Mouse (Mus musculus): ENCODE results near the gene 1700016H13Rik. TPM values are rescaled to one million over a fixed set of nuclear protein-coding genes. Genes with fewer than 3 reads are reported as not detected.

1700016H13Rik gene
- total and polyA plus RNA-seq, 3 experiments = 0.23 to 0.40 TPM; not detected in 1

DNA sequence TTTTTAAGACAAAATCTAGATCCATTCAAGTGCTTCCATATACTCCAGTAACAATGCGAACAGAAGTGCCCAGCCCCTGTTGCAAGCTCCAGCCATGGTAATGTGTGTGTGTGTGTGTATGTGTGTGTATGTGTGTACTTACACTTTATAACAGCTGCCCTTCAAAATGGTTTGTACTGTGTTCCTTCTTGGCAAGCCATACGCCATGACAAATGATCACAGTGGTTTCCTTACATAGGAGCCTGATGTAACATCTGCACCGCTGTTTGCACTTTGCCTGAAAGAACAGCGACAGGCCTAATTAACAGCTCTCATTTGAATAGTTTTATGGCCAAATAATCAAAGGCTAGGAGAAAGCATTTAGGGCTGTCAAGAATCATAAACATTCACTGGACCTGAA is 1.0 kb downstream of the 1700016H13Rik start:
- H3K4me1 ChIP-seq (ENCODE audit: control insufficient read depth in 1 of 2, insufficient read depth in 2 of 2, low read length in 2 of 2) = no peaks in the 10 kb centered on the region
- peak; percentile 18 for DNase-seq (ENCODE audit: low read depth, low spot score)
- no peak overlapping the region for H3K9ac ChIP-seq (ENCODE audit: control insufficient read depth, low read depth, low read length, poor library complexity, severe bottlenecking)
- H3K9me3 ChIP-seq (replicated peaks; ENCODE audit: insufficient read depth, low read length) = no peaks in the 10 kb centered on the region
- no peak overlapping the region for H3K27ac ChIP-seq (ENCODE audit: control insufficient read depth, low read depth, low read length)
- TF ChIP-seq TAL1 (IDR thresholded peaks at IDR 0.05; ENCODE audit: low read length) (no peak), POLR2A (IDR thresholded peaks at IDR 0.05; ENCODE audit: control insufficient read depth in 1 of 2, insufficient read depth in 1 of 2, low read depth in 1 of 2, low read length in 2 of 2, poor library complexity in 1 of 2) (no peak), ELF1 (IDR thresholded peaks at IDR 0.05; ENCODE audit: low read depth, low read length) (no peak), GATA1 (IDR thresholded peaks at IDR 0.05; ENCODE audit: low read depth, low read length) (no peak), MYC (IDR thresholded peaks at IDR 0.05; ENCODE audit: low read depth, low read length) (no peak), NRF1 (IDR thresholded peaks at IDR 0.05; ENCODE audit: insufficient read depth, low read depth, low read length, poor library complexity, severe bottlenecking) (no peak), NELFE (IDR thresholded peaks at IDR 0.05; ENCODE audit: low read depth, low read length) (no peak), TBP (IDR thresholded peaks at IDR 0.05; ENCODE audit: low read depth, low read length) (no peak)
- H3K79me2 ChIP-seq (ENCODE audit: control insufficient read depth, insufficient read depth, low read length, poor library complexity) = no peaks in the 10 kb centered on the region
- peak overlapping the region in 1 of 2 experiments; percentile 15; a peak in 1 of 4 replicates for H3K4me3 ChIP-seq (ENCODE audit: control insufficient read depth in 1 of 2, insufficient read depth in 1 of 2, low read depth in 2 of 2, low read length in 2 of 2)
- H3K36me3 ChIP-seq (ENCODE audit: control insufficient read depth in 1 of 2, insufficient read depth in 2 of 2, low read length in 2 of 2) = no peaks in the 10 kb centered on the region
- H3K27me3 ChIP-seq (ENCODE audit: control insufficient read depth in 1 of 2, insufficient read depth in 2 of 2, low read length in 2 of 2) = no peaks in the 10 kb centered on the region

DNA sequence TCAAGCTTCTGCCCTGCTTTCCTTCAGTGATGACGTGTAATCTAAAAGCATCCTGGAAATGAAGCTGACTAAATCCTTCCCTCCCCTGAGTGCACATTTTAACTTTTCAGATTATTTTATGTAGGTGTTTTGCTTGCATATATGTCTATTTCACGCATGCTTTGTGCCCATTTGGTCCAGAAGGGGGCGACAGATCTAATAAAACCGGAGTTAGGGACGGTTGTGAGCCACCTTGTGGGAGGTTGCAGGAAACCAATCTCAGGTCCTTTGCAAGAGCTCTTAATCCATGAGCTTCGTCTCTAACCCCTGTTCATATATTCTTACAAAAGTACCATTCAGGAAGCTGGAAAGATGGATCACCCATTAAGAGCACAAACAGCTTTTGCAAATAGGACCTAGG is 1.6 kb downstream of the 1700016H13Rik start:
- H3K36me3 ChIP-seq (ENCODE audit: control insufficient read depth in 1 of 2, insufficient read depth in 2 of 2, low read length in 2 of 2) = no peaks in the 10 kb centered on the region
- peak; percentile 87 for DNase-seq (ENCODE audit: low read depth, low spot score)
- no peaks in the 10 kb centered on the region for H3K9me3 ChIP-seq (replicated peaks; ENCODE audit: insufficient read depth, low read length)
- H3K4me1 ChIP-seq (ENCODE audit: control insufficient read depth in 1 of 2, insufficient read depth in 2 of 2, low read length in 2 of 2) = no peaks in the 10 kb centered on the region
- no peaks in the 10 kb centered on the region for H3K79me2 ChIP-seq (ENCODE audit: control insufficient read depth, insufficient read depth, low read length, poor library complexity)
- no peak overlapping the region for H3K9ac ChIP-seq (ENCODE audit: control insufficient read depth, low read depth, low read length, poor library complexity, severe bottlenecking)
- H3K27me3 ChIP-seq (ENCODE audit: control insufficient read depth in 1 of 2, insufficient read depth in 2 of 2, low read length in 2 of 2) = no peaks in the 10 kb centered on the region
- no peak overlapping the region for H3K4me3 ChIP-seq (ENCODE audit: control insufficient read depth in 1 of 2, insufficient read depth in 1 of 2, low read depth in 2 of 2, low read length in 2 of 2)
- no peak overlapping the region for H3K27ac ChIP-seq (ENCODE audit: control insufficient read depth, low read depth, low read length)
- no peak for TF ChIP-seq MYB (IDR thresholded peaks at IDR 0.05; ENCODE audit: low read depth, low read length)
- no peak for TF ChIP-seq CHD1 (IDR thresholded peaks at IDR 0.05; ENCODE audit: low read depth, low read length)
- no peak for TF ChIP-seq USF2 (IDR thresholded peaks at IDR 0.05; ENCODE audit: borderline replicate concordance in 1 of 2, insufficient read depth in 1 of 2, low read depth in 1 of 2, low read length in 2 of 2)
- no peak for TF ChIP-seq MEF2A (IDR thresholded peaks at IDR 0.05; ENCODE audit: extremely low read depth, insufficient replicate concordance, low read depth, low read length, poor library complexity, severe bottlenecking)
- no peak for TF ChIP-seq MAZ (IDR thresholded peaks at IDR 0.05; ENCODE audit: low read depth, low read length)
- no peak for TF ChIP-seq CHD2 (IDR thresholded peaks at IDR 0.05; ENCODE audit: low read length)
- no peak for TF ChIP-seq ZMIZ1 (IDR thresholded peaks at IDR 0.05; ENCODE audit: low read depth, low read length)
- peak; percentile 66 for TF ChIP-seq RAD21 (IDR thresholded peaks at IDR 0.05; ENCODE audit: low read depth, low read length)
- TF ChIP-seq CTCF (IDR thresholded peaks at IDR 0.05 in 2 of 3, conservative IDR thresholded peaks at IDR 0.05 in 1 of 3; ENCODE audit: control insufficient read depth in 1 of 3, insufficient read depth in 1 of 3, low read depth in 2 of 3, low read length in 3 of 3, poor library complexity in 1 of 3, severe bottlenecking in 1 of 3) = peak in 2 of 3 experiments; percentile 58 to 81
- TF ChIP-seq KAT2A (conservative IDR thresholded peaks at IDR 0.05; ENCODE audit: low read depth, low read length) = no peak
- TF ChIP-seq ETS1 (IDR thresholded peaks at IDR 0.05; ENCODE audit: low read depth, low read length) = no peak
- no peak for TF ChIP-seq MAFK (IDR thresholded peaks at IDR 0.05; ENCODE audit: borderline replicate concordance, low read depth, low read length)
- TF ChIP-seq TCF12 (IDR thresholded peaks at IDR 0.05; ENCODE audit: low read depth, low read length) = no peak
- 0 out of 2 replicates have a peak, but pooled peaks have one; percentile 23 for TF ChIP-seq JUND (IDR thresholded peaks at IDR 0.05; ENCODE audit: low read depth, low read length)
- no peak for TF ChIP-seq POLR2AphosphoS5 (IDR thresholded peaks at IDR 0.05; ENCODE audit: borderline replicate concordance, low read depth, low read length)
- no peak for TF ChIP-seq NELFE (IDR thresholded peaks at IDR 0.05; ENCODE audit: low read depth, low read length)
- no peak for TF ChIP-seq ZKSCAN1 (IDR thresholded peaks at IDR 0.05; ENCODE audit: low read depth, low read length)
- no peak for TF ChIP-seq HCFC1 (IDR thresholded peaks at IDR 0.05; ENCODE audit: low read depth, low read length)
- peak; percentile 97 for TF ChIP-seq SMC3 (IDR thresholded peaks at IDR 0.05; ENCODE audit: low read depth, low read length)
- no peak for TF ChIP-seq TBP (IDR thresholded peaks at IDR 0.05; ENCODE audit: low read depth, low read length)
- TF ChIP-seq GATA1 (IDR thresholded peaks at IDR 0.05; ENCODE audit: low read depth, low read length) = no peak
- peak; percentile 66 for TF ChIP-seq ZC3H11A (IDR thresholded peaks at IDR 0.05; ENCODE audit: low read depth, low read length)
- no peak for TF ChIP-seq POLR2A (IDR thresholded peaks at IDR 0.05; ENCODE audit: control insufficient read depth in 1 of 2, insufficient read depth in 1 of 2, low read depth in 1 of 2, low read length in 2 of 2, poor library complexity in 1 of 2)
- no peak for TF ChIP-seq BHLHE40 (IDR thresholded peaks at IDR 0.05; ENCODE audit: borderline replicate concordance, low read depth, low read length)
- TF ChIP-seq TAL1 (IDR thresholded peaks at IDR 0.05; ENCODE audit: low read length) = no peak
- no peak for TF ChIP-seq USF1 (IDR thresholded peaks at IDR 0.05; ENCODE audit: low read depth, low read length)
- no peak for TF ChIP-seq UBTF (IDR thresholded peaks at IDR 0.05; ENCODE audit: borderline replicate concordance, insufficient read depth, low read depth, low read length)
- TF ChIP-seq ZNF384 (IDR thresholded peaks at IDR 0.05; ENCODE audit: low read depth, low read length) = no peak
